Mouse (Mus musculus) CH12.LX (cell line): Measurements from ENCODE around the gene Dnah5. TPM values are rescaled to one million over a fixed set of nuclear protein-coding genes. Genes with fewer than 3 reads are reported as not detected.

Source experiments
- DNase-seq: peaks from one replicate; pipeline ENCODE4 v3.0.0-alpha.2; 2013; ENCODE audit errors: extremely low read depth
- H3K27ac ChIP-seq: 2 replicates; pipeline ENCODE4 v1.5.1; 2012; ENCODE audit warnings: low read depth, mild to moderate bottlenecking, control low read depth, moderate library complexity; ENCODE audit not compliant: insufficient read depth
- H3K27me3 ChIP-seq: replicated peaks from 2 replicates; pipeline ENCODE3; 2012; ENCODE audit warnings: inconsistent platforms
- H3K36me3 ChIP-seq, 2 experiments: replicated peaks in 1 of 2; 2 replicates each; pipeline versions ENCODE3 to v1.6.1; 2012; ENCODE audit warnings: inconsistent platforms in 1 of 2, low read length in 1 of 2, mild to moderate bottlenecking in 1 of 2, mixed read lengths in 1 of 2, moderate library complexity in 1 of 2; ENCODE audit not compliant: control insufficient read depth in 1 of 2, insufficient read depth in 1 of 2
- H3K4me1 ChIP-seq, 2 experiments: 2 replicates each; pipeline ENCODE4 v1.6.1; 2012; ENCODE audit warnings: inconsistent platforms in 1 of 2, moderate library complexity in 1 of 2; ENCODE audit not compliant: insufficient read depth in 2 of 2, control insufficient read depth in 1 of 2
- H3K4me2 ChIP-seq: 2 replicates; pipeline ENCODE4 v1.6.1; 2012; ENCODE audit warnings: low read depth, mild to moderate bottlenecking, control low read depth; ENCODE audit not compliant: poor library complexity, insufficient read depth, severe bottlenecking
- H3K4me3 ChIP-seq, 3 experiments: fragments of 150-350 bp in 1 of 3; sonication (generic) in 1 of 3; replicated peaks in 1 of 3; 2 replicates each; pipeline versions ENCODE3 to v1.5.1; 2011 to 2012; ENCODE audit warnings: low read depth in 2 of 3, low read length in 2 of 3, mild to moderate bottlenecking in 2 of 3, moderate library complexity in 2 of 3, control low read depth in 1 of 3, improper control_type of control experiment in 1 of 3, inconsistent platforms in 1 of 3, mixed read lengths in 1 of 3; ENCODE audit not compliant: poor library complexity in 1 of 3
- H3K79me2 ChIP-seq: replicated peaks from 2 replicates; pipeline ENCODE4 v1.6.1; 2012; ENCODE audit warnings: mild to moderate bottlenecking, moderate library complexity; ENCODE audit not compliant: control insufficient read depth, poor library complexity, insufficient read depth, severe bottlenecking; ENCODE audit errors: extremely low read depth
- H3K9ac ChIP-seq: 2 replicates; pipeline ENCODE4 v1.6.1; 2012; ENCODE audit warnings: low read depth, mild to moderate bottlenecking, control low read depth, moderate library complexity; ENCODE audit not compliant: insufficient read depth
- H3K9me3 ChIP-seq: replicated peaks from 2 replicates; pipeline ENCODE3; 2012; ENCODE audit warnings: low read length, inconsistent platforms, mixed read lengths
- CHD2 ChIP-seq: IDR thresholded peaks from 2 replicates; pipeline ENCODE4 v1.6.1; 2011; ENCODE audit warnings: low read length, improper control_type of control experiment
- CTCF ChIP-seq, 2 experiments: IDR thresholded peaks in 1 of 2; conservative IDR thresholded peaks in 1 of 2; 2 replicates each; pipeline ENCODE4 v1.5.1; 2011 to 2012; ENCODE audit warnings: low read depth in 2 of 2, low read length in 2 of 2, improper control_type of control experiment in 1 of 2, inconsistent platforms in 1 of 2, mild to moderate bottlenecking in 1 of 2, moderate library complexity in 1 of 2
- KAT2A ChIP-seq: IDR thresholded peaks from 2 replicates; pipeline ENCODE4 v1.6.1; 2012; ENCODE audit warnings: low read length, improper control_type of control experiment, inconsistent platforms; ENCODE audit not compliant: insufficient replicate concordance
- NELFE ChIP-seq: IDR thresholded peaks from 2 replicates; pipeline ENCODE4 v1.6.1; 2011; ENCODE audit warnings: low read depth, low read length, improper control_type of control experiment
- NRF1 ChIP-seq: IDR thresholded peaks from 2 replicates; pipeline ENCODE4 v1.6.1; 2014; ENCODE audit warnings: low read depth, mild to moderate bottlenecking, inconsistent platforms, low read length, improper control_type of control experiment, moderate library complexity
- TCF12 ChIP-seq: IDR thresholded peaks from 2 replicates; pipeline ENCODE4 v1.6.1; 2014; ENCODE audit warnings: low read depth, mild to moderate bottlenecking, inconsistent platforms, low read length, improper control_type of control experiment
- UBTF ChIP-seq: IDR thresholded peaks from 2 replicates; pipeline ENCODE4 v1.6.1; 2012; ENCODE audit warnings: low read depth, mild to moderate bottlenecking, inconsistent platforms, low read length, improper control_type of control experiment, moderate library complexity
- ZC3H11A ChIP-seq: IDR thresholded peaks from 2 replicates; pipeline ENCODE4 v1.6.1; 2012; ENCODE audit warnings: low read depth, mild to moderate bottlenecking, inconsistent platforms, low read length, improper control_type of control experiment
- ZMIZ1 ChIP-seq: IDR thresholded peaks from 2 replicates; pipeline ENCODE4 v1.6.1; 2012; ENCODE audit warnings: low read depth, mild to moderate bottlenecking, inconsistent platforms, low read length, improper control_type of control experiment
- dilution Hi-C: fragments of 300-500 bp; cut with MboI; formaldehyde crosslinking; loops from 2 replicates; pipeline ENCODE4 v1.14.3; 2020; ENCODE audit warnings: low sequenced_read_pairs; ENCODE audit not compliant: extremely low pct_unique_long_range_greater_than_20kb, extremely low pct_ligation_motif_present
- in situ Hi-C: fragments of 300-500 bp; cut with MboI; formaldehyde crosslinking; loops from 3 replicates; pipeline ENCODE4 v1.14.3; 2019; ENCODE audit warnings: low sequenced_read_pairs, low pct_ligation_motif_present, low pct_unique_long_range_greater_than_20kb, mixed read lengths
- polyA plus RNA-seq: library from polyadenylated mRNA; unstranded; fragments of >175 nt; gene quantifications from 2 replicates; pipeline ENCODE4 v1.2.1, GENCODE M21; 2012; ENCODE audit warnings: low read depth; ENCODE audit not compliant: insufficient read length
- total RNA-seq, 2 experiments: library from RNA; depleted of rRNA; stranded (reverse); fragments of 300-350 nt in 1 of 2; fragments of >200 nt in 1 of 2; gene quantifications; 2 replicates each; pipeline ENCODE4 v1.2.3; 2012 to 2014

The Dnah5 gene
- total and polyA plus RNA-seq, 3 experiments, result under 0.01 to 0.01 TPM; not detected in 1

- H3K27ac ChIP-seq, result peak overlapping the region; percentile 2; the same call in 1 of the 2 replicates
- in situ Hi-C loops, result no loop called here
- no peaks in the 10 kb centered on the region for H3K4me1 ChIP-seq
- no peak for DNase-seq
- H3K4me2 ChIP-seq, result no peak overlapping the region
- H3K79me2 ChIP-seq, result no peaks in the 10 kb centered on the region
- no peaks in the 10 kb centered on the region for H3K27me3 ChIP-seq
- dilution Hi-C loops, result no loop called here
- no peaks in the 10 kb centered on the region for H3K36me3 ChIP-seq
- peaks cover 50% of the 10 kb centered on the region for H3K9me3 ChIP-seq
- TF ChIP-seq NRF1, result no peak
- TF ChIP-seq, all 38 proteins: peak for 0
- Histone ChIP-seq H3K4me3 (no peak overlapping the region), H3K9ac (no peak overlapping the region)
Observed at GRCm38 (mm10) chr15:28466591-28467247, 263.2 kb downstream of the Dnah5 start.

DNA sequence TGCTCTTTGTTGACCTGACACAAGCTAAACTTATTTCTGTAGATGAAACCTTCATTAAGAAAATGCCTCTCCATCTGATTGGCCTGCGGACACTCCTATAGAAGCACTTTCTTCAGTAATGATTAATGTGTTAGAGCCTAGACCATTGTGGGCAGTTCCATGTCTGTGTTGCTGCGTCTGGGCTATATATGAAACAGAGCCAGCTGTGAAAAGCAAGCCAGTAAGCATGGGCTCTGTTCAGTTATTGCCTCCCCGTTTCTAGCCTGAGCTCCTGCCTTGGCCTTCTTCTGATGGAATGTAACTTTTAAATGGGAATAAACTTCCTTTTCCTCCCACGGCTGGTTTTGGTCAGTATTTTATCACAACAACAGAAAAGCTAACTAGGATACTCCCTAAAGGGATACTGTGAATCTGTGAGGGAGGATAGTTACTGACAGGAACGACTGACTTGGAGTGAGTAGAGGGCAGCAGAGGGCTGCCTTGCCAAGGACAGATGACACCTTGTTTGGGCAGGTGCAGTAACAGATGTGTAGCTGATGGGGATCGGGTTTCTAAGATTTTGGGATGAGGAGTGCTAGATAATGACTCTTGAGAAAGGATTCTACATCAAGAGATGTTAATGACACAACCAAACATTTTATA, 270.3 kb downstream of the Dnah5 start:
- no peak for DNase-seq
- no peaks in the 10 kb centered on the region for H3K79me2 ChIP-seq
- H3K4me2 ChIP-seq, result no peak overlapping the region
- no peak overlapping the region for H3K4me3 ChIP-seq
- in situ Hi-C loops, result no loop called here
- dilution Hi-C loops, result no loop called here
- H3K27me3 ChIP-seq, result no peaks in the 10 kb centered on the region
- no peak overlapping the region for H3K9ac ChIP-seq
- no peaks in the 10 kb centered on the region for H3K36me3 ChIP-seq
- H3K9me3 ChIP-seq, result peaks cover 53% of the 10 kb centered on the region
- no peak for TF ChIP-seq UBTF
- TF ChIP-seq TCF12, result no peak
- TF ChIP-seq CHD2, result no peak
- no peak for TF ChIP-seq NELFE
- no peak overlapping the region for H3K27ac ChIP-seq
- no peaks in the 10 kb centered on the region for H3K4me1 ChIP-seq

DNA sequence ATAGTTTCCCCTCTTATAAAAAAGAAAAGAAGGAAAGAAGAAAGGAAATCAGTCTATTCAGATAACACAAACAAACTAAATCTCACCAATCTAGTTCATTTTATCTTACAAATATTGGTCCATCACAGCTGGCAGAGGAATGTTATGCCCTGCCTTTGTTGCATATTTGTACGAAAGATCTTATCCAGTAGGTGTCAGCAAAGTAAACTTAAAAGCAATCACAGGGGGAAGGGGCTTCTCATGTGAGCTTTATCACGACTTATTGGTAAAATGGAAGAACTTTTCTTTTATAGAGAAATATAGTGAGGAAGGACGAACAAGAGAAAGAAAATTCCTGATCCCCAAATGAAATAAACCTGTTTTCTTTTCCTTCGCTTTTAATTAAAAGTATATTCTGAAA, 299.3 kb downstream of the Dnah5 start:
- H3K9ac ChIP-seq, result no peak overlapping the region
- H3K4me2 ChIP-seq, result no peak overlapping the region
- no peak overlapping the region for H3K27ac ChIP-seq
- no peaks in the 10 kb centered on the region for H3K36me3 ChIP-seq
- H3K4me3 ChIP-seq, result no peak overlapping the region
- TF ChIP-seq KAT2A (no peak), UBTF (no peak), ZC3H11A (no peak), CTCF (conservative IDR thresholded peaks at IDR 0.05 in 1 of 2, IDR thresholded peaks at IDR 0.05 in 1 of 2; ENCODE audit: low read depth in 2 of 2, low read length in 2 of 2) (no peak), ZMIZ1 (no peak)
- TF ChIP-seq, all 38 proteins: peak for 0
- in situ Hi-C loops (no loop called here), dilution Hi-C loops (no loop called here)
- H3K79me2 ChIP-seq, result no peaks in the 10 kb centered on the region
- no peaks in the 10 kb centered on the region for H3K27me3 ChIP-seq
- H3K4me1 ChIP-seq, result no peaks in the 10 kb centered on the region
- DNase-seq, result no peak
- H3K9me3 ChIP-seq, result peaks cover 64% of the 10 kb centered on the region
